Mouse (Mus musculus) left cerebral cortex, adult 9 months (tissue): ENCODE data around the gene Gm12258.
A peak's percentile ranks its signal among the peaks of the same experiment; 100 is the strongest.

Experiments used
- DNase-seq, 2 experiments: peaks; one replicate each; pipeline ENCODE4 v3.0.0; 2022; ENCODE audit warnings: low spot score in 2 of 2

Gm12258 gene

DNA sequence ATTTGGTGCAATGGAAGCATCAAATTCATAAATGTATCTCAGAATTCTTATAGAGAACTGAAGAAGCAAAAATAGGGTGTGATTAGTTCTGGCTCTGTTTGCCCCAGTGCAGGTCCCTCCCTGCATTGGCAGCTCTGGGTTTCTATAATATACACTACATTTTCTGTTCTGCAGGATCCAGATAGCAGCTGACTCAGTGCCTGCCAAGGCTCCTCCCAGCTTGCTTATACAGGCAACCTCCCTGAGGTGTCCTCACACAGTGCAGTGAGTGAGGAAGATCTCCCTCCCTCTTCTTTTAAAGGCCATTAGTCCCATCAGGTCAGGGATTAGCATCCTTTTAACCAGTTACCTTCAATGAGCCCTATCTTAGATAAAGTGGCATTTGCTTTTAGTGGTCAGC, 54.1 kb downstream of the Gm12258 start:
- no peak for DNase-seq

DNA sequence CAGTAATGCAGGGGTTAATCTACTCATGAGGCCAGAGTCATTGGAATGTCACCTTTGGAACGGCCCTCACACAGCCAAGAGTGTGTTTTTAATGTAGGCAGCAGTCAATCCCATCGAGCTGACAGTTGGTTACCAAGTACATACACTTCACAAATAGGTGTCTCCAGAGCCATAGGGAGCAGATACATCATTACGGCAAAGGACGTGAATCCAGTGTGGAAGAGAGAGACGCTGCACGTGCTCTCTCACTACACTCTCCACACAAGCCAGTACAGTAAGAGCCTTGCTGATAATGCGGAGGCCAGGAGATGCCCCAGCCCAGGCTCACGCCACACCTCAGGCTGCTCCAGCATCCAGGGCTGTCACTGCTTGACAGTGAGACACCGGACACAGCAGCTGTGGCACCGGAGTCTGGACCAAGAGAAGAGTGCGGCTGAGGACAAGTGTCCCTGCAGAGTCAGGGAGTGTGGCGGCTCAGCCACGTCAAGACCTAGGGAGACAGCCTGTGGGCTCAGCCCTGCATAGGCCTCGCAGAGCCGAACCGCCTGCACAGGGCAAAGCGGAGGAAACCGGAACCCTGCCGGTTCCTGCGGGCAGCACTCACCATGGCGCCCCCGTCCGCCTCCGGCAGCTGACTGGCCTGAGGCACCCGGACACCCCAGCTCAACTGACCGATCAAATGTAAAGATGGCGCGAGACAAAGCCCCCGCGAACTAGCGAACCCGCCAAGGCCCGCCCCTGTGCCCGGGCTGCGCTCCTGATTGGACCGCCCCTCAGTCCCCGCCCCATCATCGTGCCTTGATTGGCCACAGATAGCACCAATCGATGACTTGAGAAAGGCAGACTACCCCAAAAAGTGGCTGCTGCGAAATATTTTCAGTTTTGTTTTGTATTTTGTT, 56.8 kb downstream of the Gm12258 start, which contains the start of gene Zfp39:
Gene Zfp39, minus strand, starts transcription at position 715 of the 899 bp plus-strand sequence.
- DNase-seq = peak; percentile 86 to 97

DNA sequence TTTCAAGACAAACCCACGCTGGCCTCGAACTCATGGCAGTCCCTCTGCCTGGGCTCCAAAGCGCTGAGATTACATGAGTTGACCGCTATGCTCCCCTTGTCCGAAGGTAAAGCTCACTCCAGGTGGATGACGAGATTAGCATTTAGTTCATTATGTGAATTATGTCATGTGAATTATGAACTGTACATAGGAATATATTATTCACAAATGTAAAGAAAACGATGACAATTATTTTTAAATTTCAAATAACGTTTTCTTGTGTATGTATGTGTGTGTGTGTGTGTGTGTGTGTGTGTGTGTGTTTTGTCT, 57.4 kb downstream of the Gm12258 start:
- DNase-seq = no peak

DNA sequence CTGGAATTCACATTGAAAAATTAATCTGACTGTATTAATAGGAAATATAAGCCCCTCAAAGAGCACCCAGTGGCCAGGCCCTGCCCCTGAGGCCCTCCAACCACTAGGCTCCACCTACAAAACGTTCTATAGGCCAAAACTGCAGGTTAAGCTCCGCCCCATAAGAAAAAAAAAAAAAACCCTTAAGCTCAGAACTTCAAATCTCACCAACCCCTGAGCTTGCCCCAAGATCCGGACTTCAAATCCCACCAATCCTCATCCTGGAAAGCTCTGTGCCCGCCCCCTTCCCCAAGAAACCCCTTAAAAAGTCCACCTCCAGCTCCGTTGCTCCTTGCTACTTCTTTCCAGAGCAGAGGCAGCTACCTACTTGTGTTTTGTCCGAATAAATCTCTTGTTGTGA, 57.9 kb downstream of the Gm12258 start:
- DNase-seq = no peak
